Mouse (Mus musculus) frontal cortex, postnatal 14 days (tissue): ENCODE measurements around the gene Zfp142.

ENCODE experiments used
- DNase-seq, 2 experiments: peaks; one replicate each; pipeline ENCODE4 v3.0.0; 2022; ENCODE audit warnings: low spot score in 2 of 2

Zfp142 gene

DNA sequence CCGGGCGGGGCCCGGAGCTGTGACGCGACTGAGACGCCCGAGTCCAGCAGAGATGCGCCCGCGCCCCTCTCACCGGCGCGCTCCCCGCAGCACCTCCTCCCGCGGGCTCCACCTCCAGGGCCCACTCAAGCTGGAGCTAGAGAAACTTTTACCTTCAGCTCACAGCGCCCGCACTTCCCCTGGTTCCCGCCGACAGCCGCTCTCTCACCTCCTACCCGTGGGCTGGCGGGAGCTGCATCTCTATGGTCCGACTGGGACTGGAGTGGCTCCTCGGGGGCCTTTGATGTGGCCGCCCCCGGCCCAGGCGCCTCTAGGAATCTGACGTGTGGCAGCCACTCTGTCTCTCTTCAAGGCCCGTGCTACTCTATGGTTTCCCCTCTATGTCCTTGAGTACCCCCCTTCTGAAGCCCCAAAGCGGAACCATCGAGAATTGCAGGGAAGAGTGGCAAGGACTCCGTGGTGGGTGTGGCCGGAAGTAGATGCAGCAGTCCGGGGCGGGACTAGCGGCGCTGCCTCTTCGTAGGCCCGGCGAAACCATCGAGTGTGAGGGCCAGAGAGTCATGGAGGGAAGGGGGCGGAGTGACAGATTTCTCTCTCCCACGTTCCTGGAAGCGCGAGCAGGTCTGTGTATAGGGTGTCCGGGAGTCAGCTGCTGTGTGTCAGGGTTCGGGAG, at the start of gene Zfp142, which contains the start of gene Bcs1l:
TSS of gene Zfp142 (minus strand) at position 474 of the 673 bp plus-strand sequence.
TSS of gene Bcs1l (plus strand) at position 517 of the 673 bp plus-strand sequence.
- DNase-seq = peak; percentile 96 to 98

DNA sequence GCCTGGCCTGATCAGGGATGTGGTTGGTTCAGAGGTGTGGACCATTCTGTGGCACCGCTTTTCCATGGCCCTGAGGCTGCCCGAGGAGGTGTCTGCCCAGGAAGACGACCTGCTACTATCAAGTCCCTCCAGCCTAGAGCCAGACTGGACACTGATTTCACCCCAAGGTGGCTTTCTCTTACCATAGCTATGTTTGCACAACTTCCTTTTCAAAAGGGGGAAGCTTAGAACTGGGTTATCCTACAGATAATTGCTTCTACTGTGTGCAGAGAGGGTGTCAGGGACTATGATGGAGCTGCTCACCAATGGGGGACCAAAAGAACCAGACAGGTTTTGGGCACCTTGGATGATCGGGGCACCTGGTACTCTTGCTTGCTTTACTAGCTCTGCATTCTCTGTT, 44.7 kb upstream of the Zfp142 start:
- DNase-seq = no peak

DNA sequence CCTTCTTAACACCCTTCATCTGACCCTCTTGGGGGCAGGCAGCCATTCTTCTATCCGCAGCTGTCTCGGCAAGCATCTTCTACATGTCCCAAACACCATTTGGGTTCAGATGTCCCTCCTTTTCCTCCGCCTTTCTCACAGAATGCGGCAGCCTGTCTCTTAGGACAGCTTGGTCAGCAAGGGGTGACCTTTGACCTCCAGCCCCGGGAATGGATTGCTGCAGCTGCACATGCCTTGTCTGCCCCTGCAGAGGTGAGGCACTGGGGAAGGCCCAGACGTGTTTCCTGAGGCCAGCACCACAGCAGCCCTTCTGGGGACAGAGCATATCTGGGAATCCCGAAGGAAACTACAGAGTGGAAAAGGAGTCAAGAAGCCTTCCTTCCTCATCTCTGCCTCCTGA, 40.0 kb upstream of the Zfp142 start:
- DNase-seq = no peak

DNA sequence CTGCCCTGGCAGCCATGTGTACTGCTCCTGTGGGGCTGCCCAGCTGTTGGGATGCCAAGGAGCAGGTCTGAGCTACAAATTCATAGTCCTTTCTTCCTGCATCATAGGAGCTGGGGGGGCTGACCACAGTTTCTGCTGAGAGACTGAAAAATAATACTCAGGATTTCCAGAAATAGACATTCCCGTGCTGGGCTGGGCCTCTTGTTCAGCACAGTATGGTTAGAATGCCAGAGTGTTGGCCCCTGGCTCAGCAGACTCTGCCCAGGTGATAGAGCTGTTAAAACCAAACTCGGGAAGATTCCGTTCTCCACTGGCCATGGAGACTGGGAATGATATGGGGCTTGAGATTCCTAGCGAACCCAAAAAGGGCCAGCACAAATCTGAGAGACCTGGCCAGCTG, 38.0 kb upstream of the Zfp142 start:
- DNase-seq = no peak

DNA sequence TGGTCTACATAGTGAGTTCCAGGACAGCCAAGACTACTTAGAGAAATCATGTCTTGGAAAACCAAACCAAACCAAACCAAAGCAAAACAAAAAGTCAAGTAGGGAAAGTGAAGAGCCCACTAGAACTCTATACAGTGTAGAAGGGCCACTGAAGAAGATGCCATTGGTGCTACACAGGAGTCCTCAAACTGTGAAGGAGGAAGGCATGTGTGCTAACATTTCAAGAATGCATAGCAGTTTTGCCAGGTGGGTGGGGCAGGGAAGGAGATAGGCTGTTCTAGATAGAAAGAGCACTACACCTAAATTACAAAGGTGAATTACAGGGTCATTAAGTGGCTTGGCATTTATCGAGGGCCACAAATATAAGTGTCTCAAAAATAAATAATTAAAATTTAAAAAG, 36.1 kb upstream of the Zfp142 start:
- DNase-seq = no peak

DNA sequence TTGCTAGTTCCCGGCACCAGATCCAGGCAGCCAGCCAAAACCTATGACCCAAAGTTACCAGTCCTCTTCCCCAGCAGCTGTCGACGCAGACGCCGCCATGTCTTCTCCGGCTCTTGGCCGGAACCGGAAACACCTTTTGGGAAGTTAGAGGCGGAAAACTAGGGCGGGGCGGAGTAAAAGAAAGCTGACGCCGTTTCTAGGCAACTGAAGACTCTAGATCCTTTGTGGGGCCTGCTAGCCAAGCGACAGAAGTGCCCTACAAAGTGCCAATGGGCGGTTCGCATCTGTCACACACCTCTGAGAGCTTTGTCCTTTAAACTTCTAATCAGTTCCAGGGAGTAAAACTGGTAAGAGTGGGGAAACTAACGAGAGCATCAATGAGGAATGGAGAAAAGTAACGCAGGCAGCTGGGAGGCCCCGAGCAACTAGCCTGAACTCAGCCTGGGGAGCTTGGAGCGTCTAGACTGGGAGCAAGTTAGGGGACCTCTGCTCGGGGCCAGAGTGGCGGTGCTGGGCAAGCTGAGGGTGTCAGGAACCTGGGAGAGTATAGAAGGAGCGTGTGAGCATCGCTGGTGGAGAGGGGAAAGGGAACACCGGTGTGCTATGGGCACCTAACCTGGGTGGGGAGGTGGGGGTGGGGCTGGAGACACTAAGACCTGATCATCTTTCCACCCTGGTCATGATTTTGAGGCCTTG, 13.4 kb upstream of the Zfp142 start, which contains the start of the genes Rnf25 and Stk36:
TSS of gene Rnf25 (minus strand) at position 131 of the 696 bp plus-strand sequence.
TSS of gene Stk36 (plus strand) at position 179 of the 696 bp plus-strand sequence.
- DNase-seq = peak; percentile 78 to 80

DNA sequence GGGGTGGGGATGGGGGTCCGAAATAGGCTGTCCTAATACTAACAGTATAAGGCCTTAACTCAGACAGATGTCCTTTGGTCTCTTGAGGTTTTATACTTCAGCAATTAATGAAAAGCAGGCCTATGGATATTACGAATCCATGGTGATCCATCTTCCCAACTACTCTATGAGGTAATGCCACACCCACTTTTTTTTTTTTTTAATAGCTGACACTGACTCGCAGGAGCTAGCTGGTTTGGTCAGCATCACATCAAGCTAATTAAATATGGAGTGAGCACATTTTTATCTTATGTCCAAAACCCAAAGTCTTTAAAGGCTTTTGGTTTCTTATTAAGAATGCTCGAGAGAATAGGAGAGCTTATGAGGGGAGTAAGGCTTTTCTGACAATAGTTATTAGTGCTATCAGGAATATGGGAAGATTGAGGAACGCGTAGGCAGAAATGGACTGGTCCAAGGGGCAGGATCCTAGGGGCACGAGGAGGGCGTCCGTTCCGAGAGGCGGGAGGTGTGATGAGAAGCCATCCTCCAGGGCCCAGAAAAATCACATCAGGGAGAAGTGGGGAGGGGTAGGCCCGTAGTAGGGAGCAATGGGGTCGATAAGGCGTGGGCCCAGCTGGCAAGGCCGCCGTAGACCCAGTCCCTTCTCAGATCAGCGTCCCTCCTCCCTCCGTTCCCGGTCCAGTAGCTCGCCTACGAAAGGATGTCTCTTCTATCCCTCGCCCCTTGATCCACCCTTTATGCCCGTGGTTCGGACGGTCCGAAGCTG, 12.6 kb upstream of the Zfp142 start:
- DNase-seq = no peak

DNA sequence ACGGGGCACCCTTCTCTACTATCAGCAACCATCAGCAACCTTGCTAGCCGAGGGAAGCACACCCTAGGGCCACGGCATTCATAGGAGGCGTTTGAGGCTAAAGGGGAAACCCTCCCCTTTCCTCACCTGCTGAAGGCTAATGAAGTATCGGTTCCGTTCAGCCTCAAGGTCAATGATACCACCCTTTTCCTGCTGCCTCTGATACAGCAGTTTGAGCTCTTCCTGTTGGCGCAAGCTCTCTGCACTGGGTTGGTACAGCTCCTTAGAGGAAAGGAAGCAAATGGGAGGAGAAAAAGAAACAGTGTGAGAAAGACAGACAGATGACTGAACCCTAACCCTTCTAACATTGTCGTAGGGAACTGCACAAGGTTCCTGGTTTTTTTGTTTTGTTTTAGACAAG, 6.4 kb upstream of the Zfp142 start:
- DNase-seq = no peak

DNA sequence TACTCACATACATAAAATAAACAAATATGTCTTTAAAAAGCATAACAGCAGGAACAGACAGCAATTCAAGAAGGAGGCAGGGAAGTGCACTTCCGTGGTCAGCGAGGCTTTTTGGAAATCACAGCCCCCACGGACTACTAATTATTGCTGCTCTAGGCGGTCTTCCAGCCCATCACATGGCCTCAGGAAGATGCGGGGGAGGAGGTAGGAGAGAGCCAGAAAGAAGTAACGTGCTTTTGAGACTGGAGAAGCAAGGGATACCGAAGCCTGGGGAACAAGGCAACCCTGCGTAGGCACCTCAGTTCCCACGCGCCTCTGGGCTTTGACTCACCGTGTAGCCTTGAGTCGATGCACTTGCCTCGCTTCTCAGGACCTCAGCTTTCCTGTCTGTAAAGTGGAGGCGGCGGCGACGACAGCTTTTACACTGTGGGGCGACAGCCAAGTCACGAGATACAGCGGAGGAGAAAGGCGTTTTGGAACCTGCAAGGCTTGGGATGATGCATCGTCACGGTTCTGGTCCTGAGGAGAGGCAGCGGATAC, 743 bp downstream of the Zfp142 start:
- DNase-seq = no peak

DNA sequence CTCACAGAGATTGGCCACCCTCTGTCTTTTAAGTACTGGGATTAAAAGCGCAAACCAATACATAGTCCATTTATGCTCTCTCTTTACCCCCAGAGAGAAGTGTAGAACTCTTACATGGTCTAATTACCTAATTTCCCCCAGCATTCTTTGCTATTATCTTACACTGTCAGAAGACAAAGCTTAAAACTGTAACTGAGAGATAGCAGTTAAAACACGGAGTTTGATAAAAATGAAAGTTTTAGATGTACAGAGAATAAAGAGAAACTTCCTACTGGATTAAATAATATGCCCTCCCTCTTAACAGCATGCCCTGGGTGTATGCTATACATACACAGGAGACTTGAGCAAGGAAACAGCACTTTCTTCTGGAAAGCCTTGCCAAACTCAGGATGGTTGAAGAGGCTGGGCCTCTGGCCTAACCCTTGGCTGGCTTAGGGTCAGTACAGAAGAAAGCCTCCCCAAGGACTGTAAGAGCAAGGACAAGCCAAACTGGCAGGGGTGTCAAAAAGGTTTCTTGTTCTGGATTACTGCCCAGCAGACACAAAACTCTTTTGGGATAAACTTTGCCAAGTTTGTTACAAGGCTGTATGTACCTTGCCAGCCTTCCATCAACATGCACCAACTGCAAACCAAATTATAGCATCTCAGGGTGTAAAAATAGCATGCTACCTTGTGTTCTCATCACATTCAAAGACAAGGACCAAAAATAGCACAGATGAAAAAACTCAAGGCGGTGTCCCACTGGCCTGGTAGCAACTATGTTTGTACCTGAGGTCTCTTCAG, 3.2 kb downstream of the Zfp142 start:
- no peak for DNase-seq

DNA sequence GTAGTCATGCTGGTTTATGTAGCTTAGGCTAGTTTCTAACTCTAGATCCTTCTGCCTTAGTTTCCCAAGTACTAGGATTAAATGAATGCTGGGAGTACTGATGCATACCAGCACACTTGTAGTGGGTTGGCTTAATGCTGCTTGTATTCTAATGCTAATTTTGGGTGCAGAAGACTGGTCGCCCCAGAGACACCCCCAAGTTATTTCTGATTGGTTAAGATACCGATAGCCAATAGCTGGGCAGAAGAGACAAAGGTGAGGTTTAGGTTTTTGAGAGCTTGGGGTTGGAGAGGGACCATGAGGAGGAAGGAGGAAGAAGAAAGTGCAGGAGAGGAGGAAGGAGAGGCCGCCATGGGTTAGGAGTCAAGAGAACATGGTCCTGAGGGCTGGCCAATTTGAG, 5.4 kb downstream of the Zfp142 start:
- DNase-seq = no peak

DNA sequence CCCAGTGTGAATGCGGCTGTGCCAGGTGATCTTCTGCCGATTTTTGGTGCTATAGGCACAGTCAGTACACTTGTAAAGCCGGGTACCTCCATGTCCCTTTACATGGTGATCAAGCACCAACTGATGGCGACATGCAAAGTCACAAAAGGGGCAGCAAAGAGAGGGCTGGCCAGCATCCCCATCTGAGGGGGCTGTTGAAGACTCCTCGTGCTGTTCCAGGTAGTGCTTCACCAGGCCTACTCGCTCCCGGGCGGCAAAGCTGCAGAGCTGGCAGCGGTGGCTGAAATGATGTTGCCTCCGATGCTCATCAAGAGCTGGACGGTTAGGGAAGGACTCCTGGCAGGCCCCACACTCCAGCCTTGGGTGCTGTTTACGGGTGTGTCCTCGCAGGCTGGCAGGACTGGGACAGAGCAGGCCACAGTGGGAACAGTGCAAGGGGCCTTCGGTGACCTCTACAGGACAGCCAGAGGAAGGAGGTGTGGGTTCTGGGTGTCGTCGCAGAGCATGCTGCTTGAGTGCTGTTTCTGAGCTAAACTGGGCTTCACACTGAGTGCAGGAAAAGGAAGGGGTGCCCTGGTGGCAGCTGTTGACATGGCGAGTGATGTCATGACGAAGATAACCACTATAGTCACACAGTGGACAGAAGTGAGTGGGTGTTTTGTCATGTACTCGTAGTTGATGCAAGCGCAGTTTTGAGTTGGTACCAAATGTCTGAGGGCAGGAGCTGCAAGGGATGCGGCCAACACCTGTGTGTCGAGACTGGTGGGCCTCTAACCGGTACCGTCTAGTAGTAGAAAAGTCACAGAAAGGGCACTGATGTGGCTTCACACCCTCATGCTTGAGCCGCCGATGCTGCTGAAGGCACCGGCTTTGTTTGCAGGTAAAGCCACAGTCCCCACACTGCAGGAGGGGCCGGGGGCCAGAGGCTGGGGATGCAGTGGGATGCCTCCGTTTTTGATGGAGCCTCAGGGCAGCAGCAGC, 18.0 kb downstream of the Zfp142 start:
- DNase-seq = no peak

DNA sequence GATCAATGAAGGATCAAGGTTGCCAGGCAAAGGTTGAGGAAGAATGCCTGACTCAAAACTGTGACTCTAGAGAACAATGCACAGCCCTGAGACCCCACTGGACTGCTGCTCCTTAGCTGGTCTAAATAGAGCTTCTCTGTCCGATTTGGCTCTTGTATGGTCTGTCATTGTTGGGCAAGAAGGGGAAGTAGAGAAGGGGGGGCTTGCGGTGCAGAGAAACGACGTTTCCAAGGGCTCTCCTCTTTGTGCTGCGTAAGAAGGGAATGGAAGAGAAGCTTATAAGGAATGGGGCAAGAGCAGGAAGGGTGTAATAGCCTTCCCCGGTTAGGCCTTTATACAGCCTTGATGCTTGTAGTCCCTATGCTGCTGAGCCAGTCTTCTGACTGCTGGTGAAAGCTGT, 22.2 kb downstream of the Zfp142 start:
- DNase-seq = no peak

DNA sequence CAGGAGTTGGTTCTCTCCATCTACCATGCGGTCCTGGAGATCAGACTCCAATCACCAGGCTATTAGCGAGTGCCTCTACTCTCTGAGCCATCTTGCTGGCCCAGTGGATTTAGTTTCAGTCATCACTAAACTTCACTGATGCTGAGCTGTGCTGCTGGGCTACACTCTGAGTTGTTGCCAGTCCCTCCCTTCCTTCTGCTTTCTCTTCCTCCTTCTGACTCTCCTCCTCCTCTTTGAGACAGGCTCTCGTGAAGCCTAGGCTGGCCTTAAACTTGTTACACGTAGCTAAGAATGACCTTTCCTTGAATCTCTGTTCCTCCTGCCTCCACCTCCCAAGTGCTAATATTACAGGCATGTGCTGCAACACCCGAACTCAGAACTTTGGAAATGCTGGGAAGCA, 29.0 kb downstream of the Zfp142 start:
- no peak for DNase-seq

DNA sequence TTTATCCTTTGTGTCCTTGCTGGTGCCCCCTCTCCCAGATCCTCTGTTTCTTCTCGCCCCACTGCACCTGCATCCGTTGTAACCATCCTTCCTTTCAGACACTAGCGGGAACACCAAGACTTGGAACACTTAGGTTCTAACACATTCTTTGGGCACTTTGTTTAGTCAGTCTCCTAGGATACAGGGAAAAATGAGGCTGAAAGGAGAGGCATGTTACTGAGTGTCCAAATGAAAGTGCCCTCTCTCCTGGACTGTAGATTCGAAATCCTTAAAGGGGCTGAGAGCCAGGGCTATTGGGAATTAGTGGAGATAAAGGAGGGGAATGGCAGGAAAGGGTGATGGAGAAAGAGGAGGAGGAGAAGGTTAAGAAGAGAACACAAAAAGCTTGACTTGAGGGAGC, 43.9 kb downstream of the Zfp142 start, which contains the start of gene Usp37:
TSS of gene Usp37 (minus strand) at position 101 of the 400 bp plus-strand sequence.
- no peak for DNase-seq

DNA sequence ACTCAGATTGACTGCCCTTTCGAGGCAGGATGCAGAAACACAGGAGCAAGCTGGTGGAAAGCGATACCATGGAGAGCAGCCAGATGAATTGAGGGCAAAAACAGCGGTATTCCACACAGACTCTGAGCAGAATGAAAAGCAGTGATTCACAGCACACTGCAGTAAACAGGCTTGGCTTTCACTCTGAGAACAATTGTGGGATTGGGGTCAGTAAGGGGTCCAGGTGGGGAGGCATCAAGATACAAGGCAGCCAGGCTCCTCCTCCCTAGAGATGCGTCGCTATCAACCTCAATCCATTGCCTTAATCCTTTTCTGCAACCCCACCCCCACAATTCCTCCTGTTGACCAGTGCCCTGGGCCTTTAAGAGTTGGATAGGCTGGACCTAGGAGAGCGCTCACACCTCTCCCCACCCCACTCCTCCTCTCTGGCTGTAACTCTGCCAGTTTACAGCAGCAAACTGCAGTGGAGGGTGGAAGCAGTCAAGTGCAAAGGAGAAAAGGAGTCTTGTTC, 45.5 kb downstream of the Zfp142 start, which contains the start of gene Plcd4:
TSS of gene Plcd4 (plus strand) at position 438 of the 511 bp plus-strand sequence.
- peak in 1 of 2 experiments; percentile 14 for DNase-seq

DNA sequence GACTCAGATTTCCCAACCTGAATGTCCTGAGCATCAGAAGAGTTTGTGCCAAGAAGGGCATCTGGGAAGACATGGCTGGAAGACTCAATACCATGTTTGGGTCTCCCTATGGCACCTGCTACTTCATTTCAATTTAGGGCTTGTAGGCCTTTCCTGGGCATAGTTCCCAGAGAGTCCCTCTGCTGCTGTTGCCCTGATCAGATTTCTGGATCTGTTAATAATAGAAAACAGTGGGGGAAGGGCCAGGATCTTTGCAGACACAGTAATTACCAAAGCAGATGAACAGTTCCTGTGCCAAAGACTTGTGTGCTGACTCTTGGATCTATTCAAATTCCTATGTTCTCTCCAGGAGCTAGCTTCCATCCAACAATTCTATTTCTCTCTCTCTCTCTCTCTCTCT, 49.4 kb downstream of the Zfp142 start:
- no peak for DNase-seq

DNA sequence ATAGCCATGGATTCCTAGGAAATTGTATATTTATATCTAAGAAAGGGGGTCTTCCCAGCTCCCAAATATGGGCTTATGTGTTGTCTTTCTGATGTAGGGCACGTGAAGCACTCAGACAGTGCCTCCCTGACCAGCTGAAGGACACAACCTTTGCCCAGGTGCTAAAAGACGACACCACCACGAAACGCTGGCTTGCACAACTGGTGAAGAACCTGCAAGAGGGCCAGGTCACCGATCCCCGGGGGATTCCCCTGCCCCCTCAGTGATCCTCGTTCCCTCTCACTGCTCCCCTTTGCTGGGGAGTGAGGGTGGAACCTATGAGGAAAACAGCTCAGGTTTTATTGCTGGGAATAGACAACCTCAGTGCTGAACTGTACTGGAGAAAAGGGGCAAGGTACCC, 59.5 kb downstream of the Zfp142 start:
- DNase-seq = no peak

DNA sequence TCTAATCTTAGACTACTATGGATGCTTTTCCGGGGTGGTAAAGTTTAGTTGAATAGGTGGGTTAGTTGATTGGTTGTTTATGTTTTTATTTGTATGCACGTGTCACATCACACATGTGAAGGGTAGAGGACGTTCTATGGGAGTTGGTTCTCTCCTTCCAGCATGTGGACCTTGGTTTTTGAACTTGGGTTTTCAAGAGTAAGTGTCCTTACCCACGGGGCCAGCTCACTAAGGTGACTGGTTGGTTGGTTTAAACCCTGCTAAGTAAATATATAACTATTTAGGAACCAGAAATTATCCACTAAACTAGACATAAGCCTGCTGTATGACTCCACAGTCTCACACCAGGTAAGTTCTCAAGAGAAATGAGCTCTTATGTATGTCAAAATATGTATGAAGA, 63.3 kb downstream of the Zfp142 start:
- no peak for DNase-seq

DNA sequence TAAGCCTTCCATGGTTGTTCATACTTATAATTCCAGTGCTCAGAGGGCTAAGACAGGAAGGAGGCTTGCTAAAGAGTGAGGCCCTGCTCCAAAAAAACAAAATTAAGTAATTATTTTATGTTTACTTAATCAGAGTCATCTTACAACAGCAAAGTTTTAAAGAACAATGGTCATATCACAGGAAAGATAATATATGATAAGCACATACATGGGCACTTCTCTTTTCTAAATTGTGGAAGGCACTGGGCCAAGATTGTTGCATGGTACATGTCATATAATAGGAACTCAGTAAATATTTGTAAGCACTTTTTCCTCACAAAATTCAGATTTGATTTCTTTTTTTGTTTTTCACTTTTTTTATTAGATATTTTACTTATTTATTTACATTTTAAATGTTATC, 68.2 kb downstream of the Zfp142 start:
- no peak for DNase-seq
